Mouse (Mus musculus) neural tube, embryonic 12.5 days (tissue): ENCODE results near the gene Ltf. TPM values are rescaled to one million over a fixed set of nuclear protein-coding genes. Genes with fewer than 3 reads are reported as not detected.
A peak's percentile ranks its signal among the peaks of the same experiment; 100 is the strongest.

Experiments used
- ATAC-seq: fragments of 200-750 bp; cut with Nextera tagmentation; 2 replicates; pipeline ENCODE4 v1.8.0; 2017; ENCODE audit warnings: low read depth, mild to moderate bottlenecking, moderate TSS enrichment, moderate library complexity; ENCODE audit not compliant: low FRiP score
- H3K27ac ChIP-seq: fragments of 300-500 bp; sonication (generic); 2 replicates; pipeline ENCODE4 v1.5.1; 2016
- H3K27me3 ChIP-seq: fragments of 300-500 bp; sonication (generic); replicated peaks from 2 replicates; pipeline ENCODE4 v1.6.1; 2016; ENCODE audit warnings: mild to moderate bottlenecking
- H3K36me3 ChIP-seq: fragments of 300-500 bp; sonication (generic); 2 replicates; pipeline ENCODE4 v1.6.1; 2016; ENCODE audit warnings: mild to moderate bottlenecking
- H3K4me1 ChIP-seq: fragments of 300-500 bp; sonication (generic); 2 replicates; pipeline ENCODE4 v1.6.1; 2016
- H3K4me2 ChIP-seq: fragments of 300-500 bp; sonication (generic); replicated peaks from 2 replicates; pipeline ENCODE4 v1.6.1; 2016; ENCODE audit warnings: mild to moderate bottlenecking
- H3K4me3 ChIP-seq: fragments of 300-500 bp; sonication (generic); 2 replicates; pipeline ENCODE4 v1.5.1; 2016
- H3K9ac ChIP-seq: fragments of 300-500 bp; sonication (generic); 2 replicates; pipeline ENCODE4 v1.6.1; 2016; ENCODE audit warnings: mild to moderate bottlenecking
- H3K9me3 ChIP-seq: fragments of 300-500 bp; sonication (generic); 2 replicates; pipeline ENCODE4 v1.6.1; 2016; ENCODE audit warnings: mild to moderate bottlenecking
- WGBS: fragments of 180-500 bp; shearing (Covaris S2); methylation state at CpG from one replicate; pipeline ENCODE4 v1.1.7; 2016; 5-methylcytosine and 5-hydroxymethylcytosine counted together
- polyA plus RNA-seq: library from polyadenylated mRNA; unstranded; fragments of >200 nt; fragmentation: Nextera tagmentation; extraction: Ambion mirVana; gene quantifications from 2 replicates; pipeline ENCODE4 v1.2.1, GENCODE M21; 2016

Gene Ltf
- polyA plus RNA-seq, 1 experiment from 2014 or later, result 2.2 TPM

GRCm38 (mm10) chr9:111042266-111042665, 23.2 kb downstream of the Ltf start:
- ATAC-seq, result no peak
- no peak overlapping the region for H3K27ac ChIP-seq

DNA sequence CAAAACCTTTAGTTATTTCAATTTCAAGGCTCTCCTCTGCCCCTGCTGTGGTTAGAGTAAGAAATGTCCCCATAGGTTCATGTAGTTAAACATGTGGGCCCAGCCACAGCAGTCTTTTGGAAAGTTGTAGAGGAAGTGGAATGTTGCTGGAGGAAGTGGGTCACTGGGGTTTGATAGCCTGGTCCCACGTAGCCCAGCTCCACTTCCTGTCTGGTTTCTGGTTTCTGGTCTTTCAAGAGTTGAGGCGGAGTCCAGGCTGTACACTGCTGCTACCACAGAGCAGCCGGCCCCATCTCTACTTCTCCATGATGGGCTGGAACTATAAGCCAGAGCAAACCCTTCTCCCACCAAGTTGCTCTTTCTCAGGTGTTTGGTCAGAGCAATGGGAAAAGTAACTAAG, 27.2 kb downstream of the Ltf start:
- Histone ChIP-seq H3K4me3 (no peak overlapping the region), H3K4me2 (no peak overlapping the region), H3K9ac (no peak overlapping the region), H3K4me1 (no peaks in the 10 kb centered on the region), H3K9me3 (no peaks in the 10 kb centered on the region), H3K27me3 (no peaks in the 10 kb centered on the region), H3K36me3 (no peaks in the 10 kb centered on the region), H3K27ac (no peak overlapping the region)
- 80% methylated on average over 3 of the region's 3 CpGs for WGBS
- no peak for ATAC-seq

More at GRCm38 (mm10) chr9:111042266-111042665, 23.2 kb downstream of the Ltf start:
- Histone ChIP-seq H3K4me2 (no peak overlapping the region), H3K9ac (no peak overlapping the region), H3K4me1 (no peaks in the 10 kb centered on the region), H3K4me3 (no peak overlapping the region), H3K9me3 (no peaks in the 10 kb centered on the region), H3K36me3 (no peaks in the 10 kb centered on the region), H3K27me3 (no peaks in the 10 kb centered on the region)
- whole genome bisulfite sequencing, result 88% methylated on average over 5 of the region's 5 CpGs

DNA sequence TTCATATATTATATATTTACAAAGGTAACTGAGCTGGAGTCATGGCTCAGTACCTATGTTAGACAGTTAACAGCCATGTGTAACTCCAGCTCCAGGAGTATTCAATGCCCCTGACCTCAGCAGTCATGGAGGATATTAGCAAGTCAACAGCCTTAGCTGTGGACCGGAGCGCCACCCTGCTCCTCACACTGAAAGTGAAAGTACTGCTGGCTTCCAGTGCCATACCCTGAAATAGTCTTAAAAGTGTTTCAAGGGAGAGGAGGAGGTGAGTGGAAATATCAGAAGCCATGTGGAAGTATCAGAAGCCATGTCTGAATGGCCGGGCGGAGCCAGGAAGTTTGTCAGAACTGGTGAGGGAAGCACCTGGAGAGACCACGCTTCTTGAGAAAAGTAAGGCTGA, 28.2 kb downstream of the Ltf start:
- Histone ChIP-seq H3K27ac (no peak overlapping the region), H3K9me3 (no peaks in the 10 kb centered on the region), H3K36me3 (no peaks in the 10 kb centered on the region), H3K4me2 (no peak overlapping the region), H3K4me3 (no peak overlapping the region), H3K27me3 (no peaks in the 10 kb centered on the region), H3K4me1 (no peaks in the 10 kb centered on the region), H3K9ac (no peak overlapping the region)
- no peak for ATAC-seq
- 95% methylated on average over 5 of the region's 5 CpGs for WGBS

- Histone ChIP-seq H3K27me3 (no peaks in the 10 kb centered on the region), H3K4me1 (no peaks in the 10 kb centered on the region), H3K9ac (no peak overlapping the region), H3K36me3 (no peaks in the 10 kb centered on the region), H3K4me2 (no peak overlapping the region), H3K27ac (no peak overlapping the region), H3K9me3 (no peaks in the 10 kb centered on the region), H3K4me3 (no peak overlapping the region)
- WGBS, result 84% methylated on average over 3 of the region's 3 CpGs
- ATAC-seq, result no peak
Measured at GRCm38 (mm10) chr9:111048452-111048851, 29.4 kb downstream of the Ltf start.

DNA sequence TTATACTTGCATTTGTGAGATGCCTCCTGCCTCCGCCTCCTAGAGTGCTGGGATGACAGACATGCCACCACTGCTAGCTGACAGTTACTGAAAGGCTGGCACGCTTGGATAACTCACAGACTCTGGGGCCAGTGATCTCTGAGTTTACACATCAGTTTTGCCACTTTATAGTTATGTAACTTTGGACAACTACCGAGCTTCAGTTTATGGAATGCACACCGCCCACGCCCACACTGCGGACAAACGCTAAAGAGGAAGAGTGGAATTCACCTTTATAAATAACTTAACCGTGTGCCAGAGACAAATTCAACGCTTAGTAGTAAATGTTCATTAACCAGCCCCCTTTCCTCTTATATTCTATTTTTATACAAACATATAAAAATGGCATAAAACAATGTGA, 35.9 kb downstream of the Ltf start:
- WGBS, result 91% methylated on average over 9 of the region's 9 CpGs
- H3K27me3 ChIP-seq, result no peaks in the 10 kb centered on the region
- H3K4me2 ChIP-seq, result no peak overlapping the region
- H3K4me3 ChIP-seq, result no peak overlapping the region
- no peaks in the 10 kb centered on the region for H3K9me3 ChIP-seq
- no peak overlapping the region for H3K9ac ChIP-seq
- H3K4me1 ChIP-seq, result no peaks in the 10 kb centered on the region
- no peak for ATAC-seq
- no peaks in the 10 kb centered on the region for H3K36me3 ChIP-seq
- no peak overlapping the region for H3K27ac ChIP-seq

DNA sequence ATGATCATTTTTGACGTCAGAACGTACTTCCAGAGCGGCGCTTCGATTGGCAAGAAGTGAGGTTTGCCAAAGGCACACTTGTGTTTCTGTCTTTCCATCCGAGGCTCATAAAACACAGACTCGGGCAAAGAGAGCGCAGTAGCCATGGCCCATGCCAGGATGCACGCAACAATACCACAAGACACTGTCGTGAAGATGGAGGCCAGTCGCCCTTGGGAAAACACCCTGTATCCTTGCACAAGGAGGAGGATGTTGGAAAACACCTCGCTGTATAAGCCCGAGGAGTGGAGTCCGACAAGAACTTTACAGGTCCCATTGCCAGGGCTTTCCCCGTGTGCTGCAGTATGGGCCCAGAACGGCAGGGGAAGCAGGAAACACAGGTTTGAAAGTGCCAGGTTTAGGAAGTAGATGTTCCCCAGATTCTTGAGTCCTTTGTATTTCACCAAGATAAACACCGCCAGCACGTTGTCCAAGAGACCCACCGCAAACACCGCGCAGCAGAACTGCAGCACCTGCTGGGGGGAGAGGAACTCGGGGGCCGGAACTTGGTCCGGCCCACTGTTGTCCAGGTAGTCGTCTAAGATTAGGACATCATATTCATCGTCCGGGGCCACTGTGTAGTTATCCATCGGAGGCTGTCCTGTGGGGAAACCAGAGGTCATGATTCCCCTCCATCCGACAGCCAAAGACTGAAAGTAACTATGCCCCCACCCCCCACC, 36.9 kb downstream of the Ltf start:
- no peaks in the 10 kb centered on the region for H3K9me3 ChIP-seq
- H3K4me2 ChIP-seq, result peak overlapping the region; percentile 17; the same call in 1 of the 2 replicates
- H3K4me1 ChIP-seq, result no peaks in the 10 kb centered on the region
- peak overlapping the region; percentile 13; the same call in 1 of the 2 replicates for H3K4me3 ChIP-seq
- H3K36me3 ChIP-seq, result no peaks in the 10 kb centered on the region
- H3K9ac ChIP-seq, result no peak overlapping the region
- 87% methylated on average over 29 of the region's 29 CpGs for WGBS
- H3K27me3 ChIP-seq, result no peaks in the 10 kb centered on the region
- no peak overlapping the region for H3K27ac ChIP-seq
- ATAC-seq, result no peak

DNA sequence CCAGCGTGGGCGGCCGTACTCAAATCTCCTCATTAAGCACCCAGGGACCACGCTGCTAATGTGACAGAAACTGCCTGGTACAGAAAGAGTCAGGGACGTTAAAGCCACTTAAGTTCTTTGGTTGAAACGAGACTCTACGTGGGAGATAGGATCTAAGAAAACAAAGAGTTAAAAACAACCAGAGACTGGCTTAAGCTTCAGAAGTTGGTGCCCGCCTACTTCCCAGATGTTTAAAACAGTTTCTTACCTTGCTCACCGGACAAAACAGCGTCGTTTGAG, 37.4 kb downstream of the Ltf start:
- 49% methylated on average over 11 of the region's 11 CpGs for whole genome bisulfite sequencing
- Histone ChIP-seq H3K9ac (no peak overlapping the region), H3K27me3 (no peaks in the 10 kb centered on the region), H3K27ac (no peak overlapping the region), H3K36me3 (no peaks in the 10 kb centered on the region), H3K9me3 (no peaks in the 10 kb centered on the region), H3K4me2 (peak overlapping the region; percentile 17), H3K4me1 (no peaks in the 10 kb centered on the region), H3K4me3 (peak overlapping the region; percentile 13; the same call in 1 of the 2 replicates)
- ATAC-seq, result no peak

- no peaks in the 10 kb centered on the region for H3K27me3 ChIP-seq
- no peak for ATAC-seq
- 61% methylated on average over 17 of the region's 17 CpGs for WGBS
- no peaks in the 10 kb centered on the region for H3K36me3 ChIP-seq
- peak within 1 kb of the TSS; percentile 17 for H3K4me2 ChIP-seq
- H3K4me1 ChIP-seq, result no peaks in the 10 kb centered on the region
- peak within 1 kb of the TSS; percentile 13; the same call in 1 of the 2 replicates for H3K4me3 ChIP-seq
- H3K9ac ChIP-seq, result no peak within 1 kb of the TSS
- no peak within 1 kb of the TSS for H3K27ac ChIP-seq
- H3K9me3 ChIP-seq, result no peaks in the 10 kb centered on the region
Measured at GRCm38 (mm10) chr9:111056798-111057543, 37.9 kb downstream of the Ltf start, which contains the start of gene Ccrl2. TSS of gene Ccrl2 (minus strand) at chr9:111057519.

- Histone ChIP-seq H3K4me3 (no peak overlapping the region), H3K9ac (no peak overlapping the region), H3K4me1 (no peaks in the 10 kb centered on the region), H3K27me3 (no peaks in the 10 kb centered on the region), H3K9me3 (no peaks in the 10 kb centered on the region), H3K27ac (no peak overlapping the region), H3K4me2 (0 out of 2 replicates have a peak overlapping the region, but pooled peaks have one; percentile 17), H3K36me3 (no peaks in the 10 kb centered on the region)
- ATAC-seq, result no peak
- 76% methylated on average over 14 of the region's 14 CpGs for WGBS
Measured at GRCm38 (mm10) chr9:111057544-111058370, 38.7 kb downstream of the Ltf start.

DNA sequence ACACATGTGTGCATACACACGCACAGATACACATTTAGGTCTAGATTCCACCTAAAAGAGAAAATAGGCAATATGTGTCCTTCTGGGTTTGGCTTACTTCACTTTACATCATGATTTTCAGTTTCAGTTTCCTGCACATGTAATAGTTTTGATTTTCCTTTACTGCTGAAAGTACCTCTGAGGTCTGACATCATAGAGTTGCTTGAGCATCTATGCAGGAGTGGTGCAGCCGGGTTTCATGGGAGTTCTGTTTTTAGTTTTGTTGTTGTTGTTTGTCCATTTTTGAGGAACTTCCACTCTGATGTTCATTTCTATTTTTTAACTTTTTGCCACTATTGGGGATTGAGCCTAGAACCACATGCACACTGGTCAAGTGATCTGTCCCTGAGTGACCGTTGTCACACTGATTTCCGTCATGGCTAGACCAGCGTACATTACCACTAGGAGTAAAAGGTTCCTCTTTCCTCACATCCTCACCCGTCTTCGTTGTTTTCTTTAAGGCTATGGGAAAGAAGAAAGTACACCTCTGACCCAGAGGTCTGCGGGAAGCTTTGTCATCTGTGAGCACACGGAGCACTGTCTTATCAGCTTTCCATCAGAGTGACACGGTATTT, 40.0 kb downstream of the Ltf start:
- no peak overlapping the region for H3K4me3 ChIP-seq
- no peak overlapping the region for H3K27ac ChIP-seq
- 84% methylated on average over 10 of the region's 10 CpGs for WGBS
- H3K4me1 ChIP-seq, result no peaks in the 10 kb centered on the region
- no peaks in the 10 kb centered on the region for H3K27me3 ChIP-seq
- H3K36me3 ChIP-seq, result no peaks in the 10 kb centered on the region
- H3K9ac ChIP-seq, result no peak overlapping the region
- H3K9me3 ChIP-seq, result no peaks in the 10 kb centered on the region
- no peak for ATAC-seq
- H3K4me2 ChIP-seq, result no peak overlapping the region

DNA sequence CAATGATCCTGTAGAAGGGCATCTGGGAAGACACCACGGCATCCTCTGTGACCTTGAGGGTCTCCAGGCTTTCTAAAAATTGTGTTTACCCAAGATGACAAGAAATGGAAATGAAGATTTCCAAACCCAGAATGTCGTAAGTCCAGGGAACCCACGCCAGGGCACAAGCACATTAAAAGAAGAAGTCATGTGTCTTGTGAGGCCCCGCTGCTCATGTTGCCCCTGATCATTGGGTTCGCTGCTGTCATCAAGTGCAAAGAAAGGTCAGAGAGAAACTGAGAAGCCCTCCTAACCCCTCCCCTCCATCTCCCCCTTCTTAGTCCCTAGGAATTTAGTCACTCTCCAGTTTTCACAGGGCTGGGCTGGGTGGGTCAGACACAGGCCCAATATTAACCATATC, 43.8 kb downstream of the Ltf start:
- Histone ChIP-seq H3K9me3 (no peaks in the 10 kb centered on the region), H3K27ac (no peak overlapping the region), H3K27me3 (no peaks in the 10 kb centered on the region), H3K9ac (no peak overlapping the region), H3K36me3 (no peaks in the 10 kb centered on the region), H3K4me2 (no peak overlapping the region), H3K4me3 (no peak overlapping the region), H3K4me1 (no peaks in the 10 kb centered on the region)
- WGBS, result 86% methylated on average over 5 of the region's 5 CpGs
- ATAC-seq, result no peak

GRCm38 (mm10) chr9:111067052-111067451, 48.0 kb downstream of the Ltf start:
- no peaks in the 10 kb centered on the region for H3K36me3 ChIP-seq
- H3K9me3 ChIP-seq, result no peaks in the 10 kb centered on the region
- H3K9ac ChIP-seq, result no peak overlapping the region
- H3K4me3 ChIP-seq, result no peak overlapping the region
- ATAC-seq, result no peak
- H3K4me2 ChIP-seq, result no peak overlapping the region
- no peaks in the 10 kb centered on the region for H3K27me3 ChIP-seq
- 88% methylated on average over 4 of the region's 4 CpGs for WGBS
- H3K4me1 ChIP-seq, result no peaks in the 10 kb centered on the region
- no peak overlapping the region for H3K27ac ChIP-seq
